Mouse (Mus musculus) megakaryocyte, embryonic 14.5 days (primary cell): ENCODE data around the gene R3hdm2. TPM values are rescaled to one million over a fixed set of nuclear protein-coding genes. Genes with fewer than 3 reads are reported as not detected.

ENCODE experiments used
- H3K27me3 ChIP-seq: replicated peaks from 2 replicates; pipeline ENCODE3; 2012; ENCODE audit warnings: inconsistent platforms
- H3K36me3 ChIP-seq: replicated peaks from 2 replicates; pipeline ENCODE3; 2012; ENCODE audit warnings: low read length, inconsistent platforms, mixed read lengths
- H3K4me1 ChIP-seq: 2 replicates; pipeline ENCODE4 v1.6.1; 2012; ENCODE audit warnings: inconsistent platforms
- H3K4me3 ChIP-seq: replicated peaks from 2 replicates; pipeline ENCODE3; 2012; ENCODE audit warnings: moderate library complexity, mild to moderate bottlenecking, inconsistent platforms
- H3K9me3 ChIP-seq: 2 replicates; pipeline ENCODE4 v1.6.1; 2012; ENCODE audit warnings: inconsistent platforms
- FLI1 ChIP-seq: IDR thresholded peaks from 2 replicates; pipeline ENCODE4 v1.6.1; 2012; ENCODE audit warnings: low read length, inconsistent platforms, mixed read lengths
- GATA1 ChIP-seq: IDR thresholded peaks from 3 replicates; pipeline ENCODE4 v1.6.1; 2012; ENCODE audit warnings: mixed read lengths, low read length, inconsistent platforms, borderline replicate concordance
- polyA plus RNA-seq: library from polyadenylated mRNA; stranded (reverse); fragments of >175 nt; gene quantifications from 2 replicates; pipeline ENCODE4 v1.2.3, GENCODE M21; 2012; ENCODE audit warnings: low replicate concordance; ENCODE audit not compliant: insufficient read depth

R3hdm2 gene
- polyA plus RNA-seq, 1 experiment, result 139 TPM

DNA sequence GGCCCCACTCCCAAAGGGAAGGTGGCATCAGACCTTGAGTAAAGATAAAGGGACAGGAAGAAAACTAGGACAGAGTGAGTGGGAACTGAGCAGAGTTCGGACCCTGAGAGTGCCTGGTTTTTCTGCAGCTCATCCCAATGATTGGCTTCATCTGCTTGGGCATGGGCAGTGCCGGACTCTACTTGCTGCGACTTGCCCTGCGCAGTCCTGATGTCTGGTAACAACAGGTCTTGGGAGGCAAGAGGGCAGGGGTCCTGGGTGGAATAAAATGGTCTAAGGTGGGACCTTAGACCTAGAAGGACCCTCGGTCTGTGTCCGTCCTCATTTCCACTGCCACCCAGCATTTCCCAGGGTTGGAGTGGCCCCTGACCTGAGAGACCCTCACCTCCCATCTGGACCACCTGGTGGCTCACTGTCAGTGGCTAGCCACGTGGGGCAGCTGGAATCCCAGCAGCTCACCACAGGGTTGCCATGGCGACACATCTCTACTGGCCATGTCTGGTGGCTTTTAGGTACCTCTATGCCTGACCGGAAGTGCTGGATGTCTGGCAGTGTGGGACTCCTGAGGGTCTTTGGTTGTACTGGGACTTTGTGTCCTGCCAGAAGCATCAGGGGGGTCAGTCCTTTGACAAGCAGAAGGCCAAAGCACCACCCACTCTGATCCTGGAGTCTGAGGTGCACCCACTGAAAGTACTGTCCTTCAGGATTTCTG, 135.3 kb downstream of the R3hdm2 start:
- H3K27me3 ChIP-seq, result peaks cover 53% of the 10 kb centered on the region

DNA sequence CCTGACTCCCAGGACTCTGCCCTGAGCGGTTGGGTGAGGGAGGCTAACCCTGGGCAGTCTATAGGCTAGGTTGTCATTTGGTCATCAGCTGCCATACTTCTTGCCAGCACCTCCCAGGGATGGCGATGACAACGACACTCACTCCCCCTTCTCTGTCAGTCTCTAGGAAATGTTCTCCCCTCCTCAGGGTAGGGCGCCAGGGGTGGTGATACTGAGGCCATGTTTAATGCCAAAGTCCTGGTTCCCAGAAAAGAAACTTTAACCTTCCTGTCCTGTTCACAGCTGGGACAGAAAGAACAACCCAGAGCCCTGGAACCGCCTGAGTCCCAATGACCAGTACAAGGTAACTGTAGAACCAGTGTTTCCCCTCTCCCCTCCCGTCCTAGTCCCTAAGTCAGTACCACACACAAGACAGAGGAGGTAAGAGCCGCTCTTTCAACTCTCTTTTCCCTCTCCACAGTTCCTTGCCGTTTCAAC, 135.9 kb downstream of the R3hdm2 start:
- Histone ChIP-seq H3K4me1 (peaks cover 72% of the 10 kb centered on the region), H3K4me3 (no peak overlapping the region), H3K9me3 (no peaks in the 10 kb centered on the region), H3K36me3 (peaks cover 47% of the 10 kb centered on the region), H3K27me3 (peaks cover 48% of the 10 kb centered on the region)
- no peak for TF ChIP-seq FLI1
- TF ChIP-seq GATA1, result no peak

More for the DNA sequence above, 135.3 kb downstream of the R3hdm2 start:
- H3K9me3 ChIP-seq, result no peaks in the 10 kb centered on the region
- H3K4me1 ChIP-seq, result peaks cover 72% of the 10 kb centered on the region
- peaks cover 42% of the 10 kb centered on the region for H3K36me3 ChIP-seq
- peak overlapping the region; percentile 18 for H3K4me3 ChIP-seq
- TF ChIP-seq FLI1 (no peak), GATA1 (no peak)

DNA sequence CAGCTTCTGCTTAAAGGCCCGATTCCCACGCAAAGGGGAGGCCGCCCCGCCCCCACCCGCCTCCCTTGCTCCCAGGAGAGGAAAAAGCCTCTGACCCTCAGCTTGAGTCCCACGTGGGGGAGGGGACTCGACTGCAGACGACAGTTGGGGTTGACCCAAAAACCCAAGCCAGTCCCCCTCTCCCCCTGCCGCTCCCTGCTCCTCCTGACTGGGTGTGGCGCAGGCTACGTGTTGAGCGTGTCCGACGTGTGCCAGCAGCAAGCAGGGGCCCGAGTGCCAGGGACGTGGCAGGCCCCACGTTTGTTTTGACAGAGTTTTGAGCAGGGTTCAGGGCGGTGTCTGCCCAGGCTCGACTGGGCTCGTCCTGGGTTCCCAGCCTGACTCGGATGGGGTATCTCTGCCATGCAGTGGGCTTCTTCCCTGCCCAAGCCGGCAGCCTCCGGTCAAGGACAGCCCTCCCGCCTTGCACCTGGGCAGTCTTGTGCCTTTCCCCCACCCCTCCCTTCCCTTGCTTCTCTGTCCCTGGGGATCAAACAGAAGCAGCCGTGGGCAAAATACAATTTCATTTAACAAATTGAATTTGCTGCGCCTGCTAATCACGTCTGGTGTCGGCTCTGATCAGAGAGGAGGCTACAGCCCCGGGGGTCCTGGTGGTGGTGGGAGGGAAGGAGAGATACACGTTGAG, 136.6 kb downstream of the R3hdm2 start:
- H3K4me3 ChIP-seq, result no peak overlapping the region
- peaks cover 72% of the 10 kb centered on the region for H3K4me1 ChIP-seq
- peaks cover 41% of the 10 kb centered on the region for H3K27me3 ChIP-seq
- H3K9me3 ChIP-seq, result no peaks in the 10 kb centered on the region
- TF ChIP-seq GATA1 (no peak), FLI1 (no peak)
- peaks cover 47% of the 10 kb centered on the region for H3K36me3 ChIP-seq

DNA sequence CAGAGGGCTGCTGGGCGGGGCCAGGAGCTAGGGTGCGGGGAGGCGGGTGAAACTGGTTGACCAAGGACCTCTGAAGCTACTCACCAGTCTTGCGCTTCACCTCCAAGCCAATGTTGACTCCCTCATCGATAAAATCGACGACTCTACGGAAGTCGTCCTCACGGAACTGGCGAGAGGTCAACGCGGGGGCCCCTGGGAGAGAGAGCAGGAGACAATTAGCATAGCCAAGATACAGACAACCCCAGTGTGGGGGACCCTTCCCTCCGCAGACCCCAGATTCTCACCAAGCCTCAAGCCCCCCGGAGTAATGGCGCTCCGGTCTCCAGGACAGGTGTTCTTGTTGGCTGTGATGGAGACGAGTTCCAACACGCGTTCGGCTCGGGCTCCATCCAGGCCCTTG, 137.8 kb downstream of the R3hdm2 start:
- peaks cover 67% of the 10 kb centered on the region for H3K4me1 ChIP-seq
- H3K4me3 ChIP-seq, result no peak overlapping the region
- H3K36me3 ChIP-seq, result peaks cover 47% of the 10 kb centered on the region
- TF ChIP-seq GATA1 (no peak), FLI1 (no peak)
- peaks cover 30% of the 10 kb centered on the region for H3K27me3 ChIP-seq
- no peaks in the 10 kb centered on the region for H3K9me3 ChIP-seq

DNA sequence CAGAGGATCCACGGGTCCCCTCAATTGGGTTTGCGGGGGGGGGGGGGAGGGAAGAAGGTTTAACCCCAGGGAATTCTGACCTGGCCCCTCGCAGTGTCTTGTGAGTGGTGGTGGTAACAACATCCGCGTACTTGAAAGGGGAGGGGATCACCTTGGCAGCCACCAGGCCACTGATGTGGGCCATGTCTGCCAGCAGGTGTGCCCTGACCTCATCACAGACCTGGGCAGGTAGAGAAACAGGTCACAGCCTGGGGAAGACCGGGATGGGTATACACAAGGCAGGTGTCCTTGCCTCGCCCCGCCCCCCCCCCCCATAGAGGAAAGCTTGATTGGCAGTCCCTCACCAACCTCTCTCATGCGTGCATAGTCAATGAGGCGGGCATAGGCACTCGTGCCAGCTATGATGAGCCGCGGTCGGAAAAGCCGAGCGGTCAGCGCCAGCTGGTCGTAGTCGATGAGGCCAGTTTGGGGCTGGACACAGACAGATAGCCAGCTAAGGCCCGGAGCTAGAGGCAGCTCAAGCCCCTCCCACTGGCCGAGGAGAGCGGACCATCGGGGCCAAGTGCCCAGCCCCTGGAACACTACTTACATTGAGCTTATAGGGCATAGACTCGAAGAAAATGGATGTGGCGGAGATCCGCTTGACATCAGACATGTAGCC, 139.0 kb downstream of the R3hdm2 start:
- Histone ChIP-seq H3K4me1 (peaks cover 56% of the 10 kb centered on the region), H3K27me3 (peaks cover 25% of the 10 kb centered on the region), H3K9me3 (no peaks in the 10 kb centered on the region), H3K4me3 (no peak overlapping the region), H3K36me3 (peaks cover 47% of the 10 kb centered on the region)
- TF ChIP-seq GATA1 (no peak), FLI1 (no peak)

DNA sequence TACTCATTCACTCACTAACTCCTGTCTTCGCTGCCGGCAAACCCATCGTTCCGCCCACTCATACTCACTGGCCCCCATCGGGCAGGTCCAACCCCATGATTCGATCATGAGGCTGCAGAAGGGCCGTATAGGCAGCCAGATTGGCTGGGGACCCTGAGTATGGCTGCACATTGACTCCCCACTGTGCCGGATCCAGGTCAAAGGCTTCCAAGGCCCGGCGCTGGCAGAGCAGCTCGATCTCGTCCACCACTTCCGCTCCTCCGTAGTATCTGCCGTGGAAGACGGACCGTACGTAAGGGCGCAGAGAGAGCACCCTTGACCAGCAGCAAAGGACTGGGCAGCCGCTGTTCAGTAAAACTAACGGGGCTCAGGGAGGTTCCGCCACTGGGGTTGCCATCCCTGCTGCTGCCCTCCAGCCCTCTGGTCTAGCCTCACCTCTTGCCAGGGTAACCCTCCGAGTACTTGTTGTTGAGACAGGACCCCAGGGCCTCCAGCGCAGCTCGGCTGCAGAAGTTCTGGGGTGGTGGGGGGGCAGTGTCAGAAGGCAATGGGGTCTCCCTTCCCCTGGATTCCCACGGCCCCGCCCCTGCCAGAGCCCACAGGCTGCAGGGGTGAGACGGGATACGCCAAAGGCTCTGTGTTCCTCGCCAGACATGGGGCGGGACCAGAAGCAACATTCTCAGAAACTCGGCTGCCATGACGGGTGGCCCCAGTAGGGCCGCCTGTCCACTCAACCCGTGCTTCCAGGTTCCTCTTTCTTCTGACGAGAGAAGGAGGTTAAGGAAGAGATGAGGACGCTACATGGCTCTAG, 140.0 kb downstream of the R3hdm2 start:
- Histone ChIP-seq H3K4me3 (peak overlapping the region; percentile 7), H3K27me3 (peaks cover 25% of the 10 kb centered on the region), H3K4me1 (peaks cover 56% of the 10 kb centered on the region), H3K36me3 (peaks cover 47% of the 10 kb centered on the region), H3K9me3 (no peaks in the 10 kb centered on the region)
- no peak for TF ChIP-seq FLI1
- no peak for TF ChIP-seq GATA1

DNA sequence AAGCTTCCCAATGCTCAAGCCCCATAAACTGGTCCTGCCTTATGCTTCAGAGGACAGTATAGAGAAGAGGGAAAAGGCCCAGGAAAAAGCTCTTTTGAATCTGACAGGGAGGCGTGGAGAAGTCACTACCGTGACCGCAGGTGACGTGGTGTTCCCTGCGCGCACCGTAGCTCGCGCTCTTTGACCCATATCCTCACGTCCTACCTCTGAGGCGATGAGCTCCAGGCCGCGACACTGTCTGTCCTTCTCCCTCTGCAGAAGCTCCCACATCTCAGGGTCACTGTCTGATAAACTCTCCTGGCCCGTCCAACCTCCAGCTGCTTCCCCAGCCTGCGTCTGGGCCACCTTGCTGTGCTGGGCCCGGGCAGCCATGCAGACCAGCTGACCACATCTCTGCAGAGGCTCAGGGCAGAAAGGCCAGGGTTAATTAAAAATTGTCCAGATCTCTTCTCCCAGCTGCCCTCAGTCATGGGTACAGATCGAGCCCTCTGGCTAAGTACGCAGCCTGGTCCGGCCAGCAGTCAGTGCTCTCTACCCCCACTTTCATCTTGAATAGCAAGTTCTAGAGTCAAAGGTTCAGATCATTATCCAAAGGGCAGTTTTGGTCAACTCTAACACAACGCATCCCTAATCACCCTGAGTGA, 140.7 kb downstream of the R3hdm2 start:
- H3K4me1 ChIP-seq, result peaks cover 57% of the 10 kb centered on the region
- H3K4me3 ChIP-seq, result peak overlapping the region; percentile 94
- TF ChIP-seq GATA1, result no peak
- TF ChIP-seq FLI1, result no peak
- peaks cover 25% of the 10 kb centered on the region for H3K27me3 ChIP-seq
- no peaks in the 10 kb centered on the region for H3K9me3 ChIP-seq
- peaks cover 47% of the 10 kb centered on the region for H3K36me3 ChIP-seq

DNA sequence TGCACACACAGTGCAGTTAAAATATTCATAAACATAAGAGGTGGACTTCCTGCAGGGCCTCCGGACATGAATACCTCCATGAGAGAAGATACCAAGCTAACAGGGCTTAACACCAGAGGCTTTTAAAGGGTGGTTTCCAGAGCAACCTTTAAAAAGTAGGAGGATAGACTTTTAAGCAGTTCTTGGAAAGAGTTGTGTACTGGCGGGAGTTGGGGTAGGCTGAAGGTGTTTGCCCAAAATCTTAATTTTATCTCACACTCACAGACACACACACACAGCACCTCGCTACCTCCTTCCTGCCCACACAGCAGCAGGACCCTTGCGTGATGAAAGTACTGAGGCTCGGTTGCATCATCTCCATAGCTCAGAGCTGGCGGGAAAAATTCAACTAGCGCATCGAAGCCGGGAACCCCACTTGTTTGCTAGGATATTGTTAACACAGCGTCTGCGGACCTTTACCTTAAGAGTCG, 141.5 kb downstream of the R3hdm2 start:
- peaks cover 28% of the 10 kb centered on the region for H3K27me3 ChIP-seq
- H3K4me1 ChIP-seq, result peaks cover 61% of the 10 kb centered on the region
- TF ChIP-seq GATA1, result no peak
- TF ChIP-seq FLI1, result no peak
- H3K4me3 ChIP-seq, result peak overlapping the region; percentile 94
- H3K9me3 ChIP-seq, result no peaks in the 10 kb centered on the region
- peaks cover 43% of the 10 kb centered on the region for H3K36me3 ChIP-seq
